Mouse (Mus musculus) B cell, adult 62 days (primary cell): ENCODE measurements around the gene Tgtp1. TPM values are rescaled to one million over a fixed set of nuclear protein-coding genes. Genes with fewer than 3 reads are reported as not detected.

ENCODE experiments used
- total RNA-seq: library from RNA; stranded (reverse); gene quantifications from 4 replicates; pipeline ENCODE4 v1.2.4, GENCODE M21; 2023

The Tgtp1 gene
- 0.75 to 2.1 TPM (median 1.5 TPM) in 4 replicates for total RNA-seq

GRCm38 (mm10) chr11:48994018-48994417 is at the start of gene Tgtp1:
Gene Tgtp1, minus strand, starts transcription at chr11:48994172.

GRCm38 (mm10) chr11:48991740-48992520 is 2.0 kb downstream of the Tgtp1 start, which contains the start of gene Gm12185:
Gene Gm12185, minus strand, starts transcription at chr11:48992226.

GRCm38 (mm10) chr11:48979251-48979650 is 14.7 kb downstream of the Tgtp1 start, which contains the start of gene 9930111J21Rik1:
Gene 9930111J21Rik1, minus strand, starts transcription at chr11:48979398.

GRCm38 (mm10) chr11:48978240-48978939 is 15.6 kb downstream of the Tgtp1 start, which contains the start of gene Olfr56:
Gene Olfr56, plus strand, starts transcription at chr11:48978889.

GRCm38 (mm10) chr11:48946090-48946489 is 47.9 kb downstream of the Tgtp1 start, which contains the start of gene Psme2b:
Gene Psme2b, minus strand, starts transcription at chr11:48946190.

Other genes starting within 250 kb of the Tgtp1 start
- gene Rack1, start 193.8 kb downstream of the Tgtp1 start, total RNA-seq: 1,432 to 1,495 TPM (median 1,461 TPM) in 4 replicates
- 47.6 to 65.5 TPM (median 60.9 TPM) in 4 replicates for gene Trim41, start 176.8 kb downstream of the Tgtp1 start, total RNA-seq
- gene Trim7, start 168.0 kb downstream of the Tgtp1 start, total RNA-seq: 188 to 225 TPM (median 193 TPM) in 4 replicates
- 1.1 to 2.7 TPM (median 1.9 TPM) in 4 replicates for gene Gm12184, start 167.5 kb downstream of the Tgtp1 start, total RNA-seq
- gene Irgm1, start 122.5 kb downstream of the Tgtp1 start, total RNA-seq: 31.4 to 36.4 TPM (median 33.1 TPM) in 4 replicates
- 7.8 to 9.3 TPM (median 8.2 TPM) in 4 replicates for gene Gm5431, start 92.0 kb downstream of the Tgtp1 start, total RNA-seq
- 39.6 to 52.4 TPM (median 51.4 TPM) in 4 replicates for gene Psme2b, start 48.0 kb downstream of the Tgtp1 start, total RNA-seq
- 0.20 to 0.22 TPM (median 0.21 TPM) in 3 of 4 replicates, not detected in the other for gene Olfr56, start 15.3 kb downstream of the Tgtp1 start, total RNA-seq
- 85.4 to 97.4 TPM (median 92.0 TPM) in 4 replicates for gene 9930111J21Rik1, start 14.8 kb downstream of the Tgtp1 start, total RNA-seq
- gene Gm12185, start 1.9 kb downstream of the Tgtp1 start, total RNA-seq: 1.5 to 2.7 TPM (median 1.6 TPM) in 4 replicates
- gene 9930111J21Rik2, start 57.1 kb upstream of the Tgtp1 start, total RNA-seq: 113 to 124 TPM (median 119 TPM) in 4 replicates
- 2.7 to 8.7 TPM (median 4.8 TPM) in 4 replicates for gene Tgtp2, start 70.0 kb upstream of the Tgtp1 start, total RNA-seq
- 29.1 to 36.8 TPM (median 33.6 TPM) in 4 replicates for gene Ifi47, start 82.4 kb upstream of the Tgtp1 start, total RNA-seq
- not detected in 4 replicates for gene Olfr1396, start 120.7 kb upstream of the Tgtp1 start, total RNA-seq
- gene Olfr1395, start 148.1 kb upstream of the Tgtp1 start, total RNA-seq: not detected in 4 replicates
- gene Olfr1394, start 160.2 kb upstream of the Tgtp1 start, total RNA-seq: not detected in 4 replicates
- gene Btnl9, start 193.0 kb upstream of the Tgtp1 start, total RNA-seq: not detected in 4 replicates
- gene Zfp62, start 209.1 kb upstream of the Tgtp1 start, total RNA-seq: 140 to 150 TPM (median 144 TPM) in 4 replicates